8 mouse cellular contexts compared by ENCODE assay signal in the genomic region with DNA sequence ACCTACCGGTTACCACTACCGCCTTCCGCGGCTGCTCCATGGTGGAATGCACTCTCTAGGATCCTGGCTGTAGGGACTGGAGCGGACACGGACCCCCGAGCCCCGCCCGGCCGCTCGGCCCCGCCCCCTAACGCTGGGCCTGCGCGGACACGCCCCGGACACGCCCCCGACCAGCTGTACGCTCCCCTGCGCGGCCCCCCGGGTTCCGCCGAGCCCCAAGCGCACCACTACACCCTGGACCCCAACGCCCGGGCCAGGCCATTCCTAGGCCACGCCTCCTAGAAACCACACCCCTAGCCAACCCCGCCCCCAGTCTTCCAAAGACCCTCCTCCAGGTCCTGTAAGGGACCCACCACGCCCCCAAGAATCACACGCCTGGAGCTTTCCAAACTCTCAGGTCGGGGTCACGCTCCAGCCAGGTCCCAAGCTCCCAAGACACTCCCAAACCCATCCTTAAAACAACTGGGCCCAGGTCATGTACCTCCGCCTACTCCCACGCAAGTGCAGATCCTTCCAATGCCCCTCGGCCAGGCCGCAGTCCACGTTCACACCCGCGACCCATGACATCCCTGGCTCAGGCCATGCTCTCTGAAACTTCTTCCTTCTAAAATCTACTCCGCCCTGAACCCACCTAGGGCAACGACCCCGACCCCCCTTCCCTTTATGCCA. TPM values are rescaled to one million over a fixed set of nuclear protein-coding genes. Genes with fewer than 3 reads are reported as not detected.
DNase-seq lines count a peak whose midpoint lies in the region; ATAC-seq and TF ChIP-seq lines count a peak whose summit lies in the region.

No protein-coding gene starts in this region.

- no peak for TF ChIP-seq CTCF in ES-Bruce4 (IDR thresholded peaks at IDR 0.05; ENCODE audit: low read depth, low read length)

- intact Hi-C loops in heart, postnatal 10 days (cut with DNase I): no loop called here

- peak; percentile 51 for TF ChIP-seq POLR2A in ES-Bruce4 (IDR thresholded peaks at IDR 0.05; ENCODE audit: insufficient read depth, low read length)

- DNase-seq in c-Kit-positive CD71-positive TER-119-positive erythroid progenitor cells, embryonic 14.5 days (ENCODE audit: low spot score): peak; percentile 81
- peak; percentile 92 to 94 for DNase-seq in heart, postnatal 10 days
- DNase-seq in kidney, postnatal 4 days: peak; percentile 98
- DNase-seq in telencephalon, adult 2 months (ENCODE audit: low read depth, low spot score): peak; percentile 33

- peak overlapping the region; percentile 79 for H3K9ac ChIP-seq in ES-Bruce4 (ENCODE audit: low read depth, poor library complexity, severe bottlenecking)
- H3K9ac ChIP-seq in forebrain, embryonic 12.5 days: peak overlapping the region; percentile 84
- H3K9ac ChIP-seq in liver, embryonic 16.5 days (ENCODE audit: low read depth, low read length): peak overlapping the region; percentile 89
- peak overlapping the region; percentile 91 for H3K9ac ChIP-seq in neural tube, embryonic 13.5 days

- no peaks in the 10 kb centered on the region for H3K27me3 ChIP-seq in ES-Bruce4 (ENCODE audit: control insufficient read depth, insufficient read depth, low read length, poor library complexity, severe bottlenecking)
- no peaks in the 10 kb centered on the region for H3K27me3 ChIP-seq in forebrain, embryonic 12.5 days
- H3K27me3 ChIP-seq in liver, embryonic 16.5 days (ENCODE audit: control insufficient read depth, insufficient read depth, low read depth, low read length): no peaks in the 10 kb centered on the region
- no peaks in the 10 kb centered on the region for H3K27me3 ChIP-seq in neural tube, embryonic 13.5 days

- no peak for TF ChIP-seq EP300 in ES-Bruce4 (IDR thresholded peaks at IDR 0.05; ENCODE audit: insufficient read depth, low read depth, low read length)

- peak overlapping the region; percentile 91 for H3K4me2 ChIP-seq in forebrain, embryonic 12.5 days
- peak overlapping the region; percentile 93 for H3K4me2 ChIP-seq in liver, embryonic 16.5 days (ENCODE audit: low read depth, low read length)
- peak overlapping the region; percentile 81 for H3K4me2 ChIP-seq in neural tube, embryonic 13.5 days

- H3K9me3 ChIP-seq in ES-Bruce4 (replicated peaks; ENCODE audit: control insufficient read depth, insufficient read depth, low read length, poor library complexity, severe bottlenecking): no peaks in the 10 kb centered on the region
- H3K9me3 ChIP-seq in forebrain, embryonic 12.5 days: no peaks in the 10 kb centered on the region
- no peaks in the 10 kb centered on the region for H3K9me3 ChIP-seq in liver, embryonic 16.5 days (replicated peaks; ENCODE audit: control insufficient read depth, low read length)
- no peaks in the 10 kb centered on the region for H3K9me3 ChIP-seq in neural tube, embryonic 13.5 days

- peak; percentile 92 for ATAC-seq in forebrain, embryonic 12.5 days (ENCODE audit: low FRiP score)
- peak; percentile 94 for ATAC-seq in liver, embryonic 16.5 days (ENCODE audit: low read depth)
- ATAC-seq in neural tube, embryonic 13.5 days (ENCODE audit: low read depth): peak; percentile 88

- no peaks in the 10 kb centered on the region for H3K4me1 ChIP-seq in ES-Bruce4 (ENCODE audit: control insufficient read depth, insufficient read depth, low read length)
- H3K4me1 ChIP-seq in forebrain, embryonic 12.5 days: peaks cover 57% of the 10 kb centered on the region
- peaks cover 33% of the 10 kb centered on the region for H3K4me1 ChIP-seq in liver, embryonic 16.5 days (ENCODE audit: control insufficient read depth, low read depth, low read length)
- H3K4me1 ChIP-seq in neural tube, embryonic 13.5 days (replicated peaks): peaks cover 60% of the 10 kb centered on the region

- H3K36me3 ChIP-seq in ES-Bruce4 (ENCODE audit: control insufficient read depth, insufficient read depth, low read length, poor library complexity, severe bottlenecking): peaks cover 17% of the 10 kb centered on the region
- peaks cover 8% of the 10 kb centered on the region for H3K36me3 ChIP-seq in forebrain, embryonic 12.5 days (replicated peaks)
- H3K36me3 ChIP-seq in liver, embryonic 16.5 days (ENCODE audit: control insufficient read depth, insufficient read depth): 0 out of 2 replicates have a peak, but pooled peaks cover 2% of the 10 kb centered on the region
- peaks cover 13% of the 10 kb centered on the region for H3K36me3 ChIP-seq in neural tube, embryonic 13.5 days

- H3K27ac ChIP-seq in ES-Bruce4 (ENCODE audit: insufficient read depth, low read length): peak overlapping the region; percentile 29
- peak overlapping the region; percentile 54 for H3K27ac ChIP-seq in forebrain, embryonic 12.5 days
- H3K27ac ChIP-seq in liver, embryonic 16.5 days (ENCODE audit: low read length): peak overlapping the region; percentile 84
- peak overlapping the region; percentile 92 for H3K27ac ChIP-seq in neural tube, embryonic 13.5 days (replicated peaks)

- under 1% methylated on average over 44 of the region's 44 CpGs for WGBS in forebrain, embryonic 12.5 days
- WGBS in liver, embryonic 16.5 days (ENCODE audit: insufficient replicate concordance): under 1% methylated on average over 44 of the region's 44 CpGs
- under 1% methylated on average over 38 of the region's 44 CpGs for WGBS in neural tube, embryonic 13.5 days

- H3K4me3 ChIP-seq in ES-Bruce4 (ENCODE audit: low read depth, low read length): peak overlapping the region; percentile 92
- peak overlapping the region; percentile 78 for H3K4me3 ChIP-seq in forebrain, embryonic 12.5 days (replicated peaks)
- H3K4me3 ChIP-seq in liver, embryonic 16.5 days (ENCODE audit: low read depth, low read length): peak overlapping the region; percentile 84
- H3K4me3 ChIP-seq in neural tube, embryonic 13.5 days: peak overlapping the region; percentile 84

RNA-seq across cellular contexts. Expression of gene Pgpep1, which starts 0.5 kb away (rescaled TPM):
- polyA plus RNA-seq in ES-Bruce4 (2011; ENCODE audit: insufficient read depth, insufficient read length, low read depth, missing spikeins): 30.2 and 44.4 TPM in 2 replicates
- 69.3 and 70.4 TPM in 2 replicates for polyA plus RNA-seq in forebrain, embryonic 12.5 days (2016; fragmentation: Nextera tagmentation; extraction: Ambion mirVana)
- 10 to 100 TPM; 39.6 to 42.9 TPM for total RNA-seq in heart, postnatal 10 days (2021)
- 18.9 and 20.5 TPM in 2 replicates for polyA plus RNA-seq in liver, embryonic 16.5 days (2015; fragmentation: Nextera tagmentation; extraction: Ambion mirVana)
- polyA plus RNA-seq in neural tube, embryonic 13.5 days (2015; fragmentation: Nextera tagmentation; extraction: Ambion mirVana): 102 and 108 TPM in 2 replicates

RNA-seq across cellular contexts. Expression of gene Lsm4, which starts 13.3 kb away (rescaled TPM):
- polyA plus RNA-seq in ES-Bruce4 (2011; ENCODE audit: insufficient read depth, insufficient read length, low read depth, missing spikeins): 211 TPM in 2 replicates
- 259 and 275 TPM in 2 replicates for polyA plus RNA-seq in forebrain, embryonic 12.5 days (2016; fragmentation: Nextera tagmentation; extraction: Ambion mirVana)
- 10 to 100 TPM; 82.8 to 94.1 TPM for total RNA-seq in heart, postnatal 10 days (2021)
- polyA plus RNA-seq in liver, embryonic 16.5 days (2015; fragmentation: Nextera tagmentation; extraction: Ambion mirVana): 104 and 113 TPM in 2 replicates
- 214 and 215 TPM in 2 replicates for polyA plus RNA-seq in neural tube, embryonic 13.5 days (2015; fragmentation: Nextera tagmentation; extraction: Ambion mirVana)

RNA-seq across cellular contexts. Expression of gene Gdf15, which starts 27.5 kb away (rescaled TPM):
- 1.9 and 2.1 TPM in 2 replicates for polyA plus RNA-seq in ES-Bruce4 (2011; ENCODE audit: insufficient read depth, insufficient read length, low read depth, missing spikeins)
- polyA plus RNA-seq in forebrain, embryonic 12.5 days (2016; fragmentation: Nextera tagmentation; extraction: Ambion mirVana): 0.14 TPM in 1 of 2 replicates, not detected in the other
- total RNA-seq in heart, postnatal 10 days (2021): 1 to 10 TPM in 1 of 2 experiments, under 1 TPM in 1; 0.86 to 1.1 TPM
- polyA plus RNA-seq in liver, embryonic 16.5 days (2015; fragmentation: Nextera tagmentation; extraction: Ambion mirVana): 2.7 and 3.1 TPM in 2 replicates
- not detected in 2 replicates for polyA plus RNA-seq in neural tube, embryonic 13.5 days (2015; fragmentation: Nextera tagmentation; extraction: Ambion mirVana)

RNA-seq across cellular contexts. Expression of gene Jund, which starts 39.0 kb away (rescaled TPM):
- polyA plus RNA-seq in ES-Bruce4 (2011; ENCODE audit: insufficient read depth, insufficient read length, low read depth, missing spikeins): 56.6 and 66.4 TPM in 2 replicates
- 153 and 165 TPM in 2 replicates for polyA plus RNA-seq in forebrain, embryonic 12.5 days (2016; fragmentation: Nextera tagmentation; extraction: Ambion mirVana)
- total RNA-seq in heart, postnatal 10 days (2021): 100 to 1,000 TPM; 178 to 214 TPM
- polyA plus RNA-seq in liver, embryonic 16.5 days (2015; fragmentation: Nextera tagmentation; extraction: Ambion mirVana): 12.3 and 17.5 TPM in 2 replicates
- 108 and 112 TPM in 2 replicates for polyA plus RNA-seq in neural tube, embryonic 13.5 days (2015; fragmentation: Nextera tagmentation; extraction: Ambion mirVana)

RNA-seq across cellular contexts. Expression of gene Iqcn, which starts 43.5 kb away (rescaled TPM):
- polyA plus RNA-seq in ES-Bruce4 (2011; ENCODE audit: insufficient read depth, insufficient read length, low read depth, missing spikeins): not detected in 2 replicates
- 0.04 and 0.10 TPM in 2 replicates for polyA plus RNA-seq in forebrain, embryonic 12.5 days (2016; fragmentation: Nextera tagmentation; extraction: Ambion mirVana)
- under 1 TPM in 1 of 2 experiments, not detected in 1; 0.07 TPM for total RNA-seq in heart, postnatal 10 days (2021)
- polyA plus RNA-seq in liver, embryonic 16.5 days (2015; fragmentation: Nextera tagmentation; extraction: Ambion mirVana): 0.02 TPM in 1 of 2 replicates, not detected in the other
- polyA plus RNA-seq in neural tube, embryonic 13.5 days (2015; fragmentation: Nextera tagmentation; extraction: Ambion mirVana): 0.08 and 0.17 TPM in 2 replicates

Comparison
In these comparisons a context has a peak if more than half of its experiments do, and no peak if none do; other contexts are left out.
1. Peak in every context shown above with its lines: DNase-seq, ATAC-seq, H3K4me3 ChIP-seq and H3K27ac ChIP-seq.
2. H3K27ac ChIP-seq: peak in every context shown above with its lines; median percentile 92 in neural tube, embryonic 13.5 days; 84 in liver, embryonic 16.5 days; 54 in forebrain, embryonic 12.5 days; 29 in ES-Bruce4.
3. DNase-seq: peak in every context shown above with its lines; median percentile 98 in kidney, postnatal 4 days; 93 in heart, postnatal 10 days; 81 in c-Kit-positive CD71-positive TER-119-positive erythroid progenitor cells, embryonic 14.5 days; 33 in telencephalon, adult 2 months.